Mouse (Mus musculus): ENCODE measurements around the gene Slc16a10. TPM values are rescaled to one million over a fixed set of nuclear protein-coding genes. Genes with fewer than 3 reads are reported as not detected.

Gene Slc16a10
- 16.5 and 17.0 TPM in 2 replicates for polyA plus RNA-seq (2015; fragmentation: Nextera tagmentation; extraction: Ambion mirVana)

- Histone ChIP-seq H3K9me3 (no peaks in the 10 kb centered on the region), H3K4me1 (peaks cover 8% of the 10 kb centered on the region; the same call in 1 of the 2 replicates), H3K27me3 (replicated peaks) (no peaks in the 10 kb centered on the region), H3K27ac (no peak within 1 kb of the TSS), H3K36me3 (no peaks in the 10 kb centered on the region), H3K4me3 (replicated peaks) (peak within 1 kb of the TSS; percentile 60), H3K9ac (peak within 1 kb of the TSS; percentile 27; the same call in 1 of the 2 replicates), H3K4me2 (peak within 1 kb of the TSS; percentile 91)
- WGBS: under 1% methylated on average over 67 of the region's 76 CpGs
- ATAC-seq (ENCODE audit: insufficient read depth, low FRiP score, low read depth): peak; percentile 99
Measured at GRCm38 (mm10) chr10:40141864-40142523, at the start of gene Slc16a10. TSS of gene Slc16a10 (minus strand) at chr10:40142258.

GRCm38 (mm10) chr10:40191338-40191979 lies 49.4 kb upstream of the Slc16a10 start:
- Histone ChIP-seq H3K4me3 (replicated peaks) (peak overlapping the region; percentile 16; the same call in 1 of the 2 replicates), H3K9ac (0 out of 2 replicates have a peak overlapping the region, but pooled peaks have one; percentile 2), H3K9me3 (no peaks in the 10 kb centered on the region), H3K4me1 (0 out of 2 replicates have a peak, but pooled peaks cover 7% of the 10 kb centered on the region), H3K27me3 (replicated peaks) (no peaks in the 10 kb centered on the region), H3K27ac (no peak overlapping the region), H3K4me2 (peak overlapping the region; percentile 49), H3K36me3 (no peaks in the 10 kb centered on the region)
- WGBS: 34% methylated on average over 22 of the region's 22 CpGs
- ATAC-seq (ENCODE audit: insufficient read depth, low FRiP score, low read depth): no peak

- H3K4me1 ChIP-seq: 0 out of 2 replicates have a peak, but pooled peaks cover 7% of the 10 kb centered on the region
- no peak overlapping the region for H3K9ac ChIP-seq
- no peaks in the 10 kb centered on the region for H3K9me3 ChIP-seq
- 76% methylated on average over 8 of the region's 8 CpGs for WGBS
- ATAC-seq (ENCODE audit: insufficient read depth, low FRiP score, low read depth): no peak
- H3K36me3 ChIP-seq: no peaks in the 10 kb centered on the region
- H3K4me2 ChIP-seq: no peak overlapping the region
- no peak overlapping the region for H3K4me3 ChIP-seq (replicated peaks)
- no peaks in the 10 kb centered on the region for H3K27me3 ChIP-seq (replicated peaks)
- H3K27ac ChIP-seq: no peak overlapping the region
Measured at GRCm38 (mm10) chr10:40190871-40191270, 48.8 kb upstream of the Slc16a10 start.

GRCm38 (mm10) chr10:40189689-40190088 lies 47.6 kb upstream of the Slc16a10 start:
- Histone ChIP-seq H3K4me1 (0 out of 2 replicates have a peak, but pooled peaks cover 7% of the 10 kb centered on the region), H3K9me3 (no peaks in the 10 kb centered on the region), H3K4me2 (no peak overlapping the region), H3K36me3 (no peaks in the 10 kb centered on the region), H3K9ac (no peak overlapping the region), H3K27me3 (replicated peaks) (no peaks in the 10 kb centered on the region), H3K4me3 (replicated peaks) (no peak overlapping the region), H3K27ac (no peak overlapping the region)
- 82% methylated on average over 2 of the region's 2 CpGs for WGBS
- no peak for ATAC-seq (ENCODE audit: insufficient read depth, low FRiP score, low read depth)

GRCm38 (mm10) chr10:40188831-40189230 lies 46.8 kb upstream of the Slc16a10 start:
- Histone ChIP-seq H3K9ac (no peak overlapping the region), H3K27me3 (replicated peaks) (no peaks in the 10 kb centered on the region), H3K4me2 (no peak overlapping the region), H3K4me3 (replicated peaks) (no peak overlapping the region), H3K36me3 (no peaks in the 10 kb centered on the region), H3K4me1 (0 out of 2 replicates have a peak, but pooled peaks cover 7% of the 10 kb centered on the region), H3K9me3 (no peaks in the 10 kb centered on the region), H3K27ac (no peak overlapping the region)
- ATAC-seq (ENCODE audit: insufficient read depth, low FRiP score, low read depth): no peak
- WGBS: 77% methylated on average over 3 of the region's 3 CpGs

GRCm38 (mm10) chr10:40185956-40186355 lies 43.9 kb upstream of the Slc16a10 start:
- no peak overlapping the region for H3K4me2 ChIP-seq
- H3K9ac ChIP-seq: no peak overlapping the region
- H3K9me3 ChIP-seq: no peaks in the 10 kb centered on the region
- no peaks in the 10 kb centered on the region for H3K4me1 ChIP-seq
- no peak for ATAC-seq (ENCODE audit: insufficient read depth, low FRiP score, low read depth)
- H3K36me3 ChIP-seq: no peaks in the 10 kb centered on the region
- H3K27me3 ChIP-seq (replicated peaks): no peaks in the 10 kb centered on the region
- H3K27ac ChIP-seq: no peak overlapping the region
- no peak overlapping the region for H3K4me3 ChIP-seq (replicated peaks)

- Histone ChIP-seq H3K9me3 (no peaks in the 10 kb centered on the region), H3K27ac (no peak overlapping the region), H3K4me1 (no peaks in the 10 kb centered on the region), H3K27me3 (replicated peaks) (no peaks in the 10 kb centered on the region), H3K36me3 (no peaks in the 10 kb centered on the region), H3K9ac (no peak overlapping the region), H3K4me3 (replicated peaks) (no peak overlapping the region), H3K4me2 (no peak overlapping the region)
- WGBS: 60% methylated on average over 2 of the region's 2 CpGs
- no peak for ATAC-seq (ENCODE audit: insufficient read depth, low FRiP score, low read depth)
Measured at GRCm38 (mm10) chr10:40180011-40180410, 38.0 kb upstream of the Slc16a10 start.

GRCm38 (mm10) chr10:40179142-40179541 lies 37.1 kb upstream of the Slc16a10 start:
- no peak overlapping the region for H3K4me2 ChIP-seq
- 96% methylated on average over 5 of the region's 5 CpGs for WGBS
- H3K27ac ChIP-seq: no peak overlapping the region
- no peaks in the 10 kb centered on the region for H3K36me3 ChIP-seq
- no peaks in the 10 kb centered on the region for H3K9me3 ChIP-seq
- no peak overlapping the region for H3K9ac ChIP-seq
- no peaks in the 10 kb centered on the region for H3K4me1 ChIP-seq
- H3K4me3 ChIP-seq (replicated peaks): no peak overlapping the region
- H3K27me3 ChIP-seq (replicated peaks): no peaks in the 10 kb centered on the region
- no peak for ATAC-seq (ENCODE audit: insufficient read depth, low FRiP score, low read depth)

- WGBS: 27% methylated on average over 6 of the region's 6 CpGs
- Histone ChIP-seq H3K27ac (0 out of 2 replicates have a peak overlapping the region, but pooled peaks have one; percentile 31), H3K27me3 (replicated peaks) (no peaks in the 10 kb centered on the region), H3K36me3 (no peaks in the 10 kb centered on the region), H3K4me1 (no peaks in the 10 kb centered on the region), H3K4me2 (peak overlapping the region; percentile 21; the same call in 1 of the 2 replicates), H3K9me3 (no peaks in the 10 kb centered on the region), H3K9ac (no peak overlapping the region), H3K4me3 (replicated peaks) (no peak overlapping the region)
- peak; percentile 79 for ATAC-seq (ENCODE audit: insufficient read depth, low FRiP score, low read depth)
Measured at GRCm38 (mm10) chr10:40177323-40177962, 35.4 kb upstream of the Slc16a10 start.

- Histone ChIP-seq H3K27me3 (replicated peaks) (no peaks in the 10 kb centered on the region), H3K4me2 (no peak overlapping the region), H3K4me1 (no peaks in the 10 kb centered on the region), H3K36me3 (no peaks in the 10 kb centered on the region), H3K9ac (no peak overlapping the region), H3K27ac (no peak overlapping the region), H3K4me3 (replicated peaks) (no peak overlapping the region), H3K9me3 (no peaks in the 10 kb centered on the region)
- WGBS: 84% methylated on average over 6 of the region's 6 CpGs
- no peak for ATAC-seq (ENCODE audit: insufficient read depth, low FRiP score, low read depth)
Measured at GRCm38 (mm10) chr10:40172136-40172535, 30.1 kb upstream of the Slc16a10 start.

GRCm38 (mm10) chr10:40171211-40171610 lies 29.2 kb upstream of the Slc16a10 start:
- H3K27ac ChIP-seq: no peak overlapping the region
- H3K9ac ChIP-seq: no peak overlapping the region
- 54% methylated on average over 8 of the region's 8 CpGs for WGBS
- no peaks in the 10 kb centered on the region for H3K4me1 ChIP-seq
- no peak overlapping the region for H3K4me3 ChIP-seq (replicated peaks)
- no peak for ATAC-seq (ENCODE audit: insufficient read depth, low FRiP score, low read depth)
- no peaks in the 10 kb centered on the region for H3K9me3 ChIP-seq
- no peak overlapping the region for H3K4me2 ChIP-seq
- H3K27me3 ChIP-seq (replicated peaks): no peaks in the 10 kb centered on the region
- H3K36me3 ChIP-seq: no peaks in the 10 kb centered on the region

GRCm38 (mm10) chr10:40170141-40170558 lies 28.1 kb upstream of the Slc16a10 start:
- Histone ChIP-seq H3K4me2 (no peak overlapping the region), H3K36me3 (no peaks in the 10 kb centered on the region), H3K27ac (no peak overlapping the region), H3K4me1 (no peaks in the 10 kb centered on the region), H3K27me3 (replicated peaks) (no peaks in the 10 kb centered on the region), H3K4me3 (replicated peaks) (no peak overlapping the region), H3K9ac (no peak overlapping the region), H3K9me3 (no peaks in the 10 kb centered on the region)
- 94% methylated on average over 4 of the region's 4 CpGs for WGBS
- ATAC-seq (ENCODE audit: insufficient read depth, low FRiP score, low read depth): no peak
